Mouse (Mus musculus): ENCODE data around the gene Gpatch1.
A peak's percentile ranks its signal among the peaks of the same experiment; 100 is the strongest.
"Not testable (repeated sequence)": the region's sequence is repeated elsewhere in the genome, so short reads cannot be mapped to it uniquely, and the experiment has no call there.

Gene Gpatch1

DNA sequence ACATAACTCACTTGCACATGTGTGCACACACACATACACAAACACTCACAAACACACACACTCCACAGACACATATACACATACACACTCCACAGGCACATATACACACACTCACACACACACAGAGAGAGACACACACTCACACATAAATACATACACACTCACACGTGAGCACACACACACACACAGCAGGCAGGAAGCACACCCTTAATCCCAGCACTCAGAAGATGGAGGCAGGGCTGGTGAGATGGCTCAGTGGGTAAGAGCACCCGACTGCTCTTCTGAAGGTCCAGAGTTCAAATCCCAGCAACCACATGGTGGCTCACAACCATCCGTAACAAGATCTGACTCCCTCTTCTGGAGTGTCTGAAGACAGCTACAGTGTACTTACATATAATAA lies 80.3 kb downstream of the Gpatch1 start:
- not testable (repeated sequence) for DNase-seq (ENCODE audit: low read depth in 2 of 2, low spot score in 2 of 2)

DNA sequence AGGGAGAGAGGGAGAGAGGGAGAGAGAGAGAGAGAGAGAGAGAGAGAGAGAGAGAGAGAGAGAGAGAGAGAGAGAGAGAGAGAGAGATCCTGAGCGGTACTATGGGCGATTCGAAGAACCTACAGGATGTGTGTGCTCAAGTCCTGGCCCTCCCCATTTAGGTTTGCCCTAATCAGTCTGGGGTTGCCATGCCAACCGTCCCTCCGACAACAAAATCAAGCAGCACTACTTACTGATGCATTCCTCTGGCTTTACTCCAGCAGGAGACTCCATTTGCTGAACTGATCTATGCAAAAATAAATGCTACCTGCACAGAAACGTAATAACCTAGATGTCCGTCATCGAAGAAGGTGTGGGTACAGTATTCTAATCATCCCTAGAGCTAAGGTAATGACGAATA lies 82.9 kb downstream of the Gpatch1 start:
- DNase-seq (ENCODE audit: low read depth in 2 of 2, low spot score in 2 of 2): peak; percentile 40 to 44

DNA sequence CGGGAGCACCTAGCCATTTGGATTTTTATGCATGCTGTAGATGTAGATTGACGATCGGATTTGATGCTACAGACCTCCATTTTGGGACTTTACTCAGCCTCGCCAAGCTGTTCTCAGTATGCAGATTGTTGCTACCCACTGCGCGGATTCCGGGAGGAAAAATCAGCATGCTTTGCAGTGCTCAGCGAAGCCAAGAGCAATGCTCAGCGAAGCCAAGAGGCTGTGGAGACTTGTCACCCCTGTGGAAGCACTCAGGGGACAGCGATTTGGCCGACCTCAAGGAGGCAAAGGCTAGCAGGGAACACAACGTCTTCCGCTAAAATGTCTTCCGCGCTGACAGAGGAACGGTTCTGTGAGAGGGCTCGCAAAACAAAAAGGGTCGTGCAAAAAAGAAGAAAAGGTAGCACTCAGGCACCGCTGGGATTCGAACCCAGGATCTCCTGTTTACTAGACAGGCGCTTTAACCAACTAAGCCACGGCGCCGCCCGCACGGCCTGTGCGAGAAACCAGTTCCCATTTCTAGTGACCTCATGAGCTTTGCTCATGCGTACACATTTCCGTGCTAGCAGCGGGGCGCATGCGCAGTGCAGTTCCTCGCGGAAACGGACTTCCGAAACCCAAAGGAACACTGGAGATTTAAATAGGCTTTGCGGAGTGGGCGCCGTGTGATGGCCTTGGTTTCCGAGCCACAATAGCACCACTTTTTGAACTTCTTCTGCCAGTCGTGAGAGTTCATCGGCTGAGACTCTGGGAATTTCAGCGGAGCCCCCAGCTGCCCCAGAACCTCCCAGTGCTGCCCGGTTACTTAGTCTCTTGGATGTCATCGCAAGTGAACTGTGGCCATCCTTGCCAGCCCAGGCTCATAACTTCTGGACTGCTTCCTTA lies 83.6 kb downstream of the Gpatch1 start:
- DNase-seq (ENCODE audit: low read depth in 2 of 2, low spot score in 2 of 2): peak; percentile 99

DNA sequence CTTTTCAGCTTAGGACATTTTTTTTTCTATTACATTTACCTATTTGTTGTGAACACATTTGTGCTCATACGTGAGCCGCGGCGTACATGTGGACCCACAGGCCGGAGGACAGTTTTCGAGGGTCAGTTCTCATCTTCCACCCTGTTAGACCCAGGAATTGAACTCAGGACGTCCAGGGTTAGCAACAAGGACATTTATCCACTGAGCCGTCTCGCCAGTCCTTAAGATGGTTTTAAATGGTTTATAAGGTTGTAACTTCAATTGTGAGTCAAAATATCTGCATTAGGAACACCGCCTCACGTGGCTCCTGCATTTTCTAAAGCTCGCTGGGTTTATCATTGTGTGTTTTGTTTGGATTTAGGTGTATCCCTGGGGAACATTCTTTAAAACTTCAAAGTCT lies 84.4 kb downstream of the Gpatch1 start:
- DNase-seq (ENCODE audit: low read depth in 2 of 2, low spot score in 2 of 2): no peak

DNA sequence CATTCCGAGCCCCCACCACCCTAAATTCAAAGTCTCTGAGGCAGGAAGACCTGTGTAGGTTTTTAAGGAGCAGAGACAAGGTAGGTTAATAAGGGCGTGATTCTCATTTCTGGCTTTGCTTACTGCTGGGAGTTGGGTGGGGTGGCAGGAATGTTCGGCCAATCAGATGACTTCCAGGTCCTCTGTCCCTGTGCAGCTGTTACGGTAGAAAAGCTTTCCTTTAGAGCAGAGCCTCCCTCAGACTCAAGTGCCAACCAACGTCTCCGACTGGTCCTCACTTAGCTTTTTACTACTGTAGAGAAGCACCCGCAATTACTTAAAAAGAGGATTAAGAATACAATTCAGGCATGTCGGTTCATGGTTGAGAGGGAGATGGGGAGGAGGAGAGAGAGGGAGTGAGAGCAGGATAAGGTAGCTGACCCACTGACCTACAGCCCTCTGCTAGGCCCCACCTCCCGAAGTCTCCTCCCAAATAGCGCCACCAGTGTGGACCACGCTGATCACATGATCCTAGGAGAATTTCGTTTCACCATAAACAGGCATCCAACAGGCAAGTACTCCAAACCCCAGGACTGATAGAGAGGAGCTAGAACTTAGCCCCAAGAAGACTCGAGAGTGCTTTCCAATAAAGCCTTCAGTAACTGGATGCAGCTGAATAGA lies 85.3 kb downstream of the Gpatch1 start:
- DNase-seq (ENCODE audit: low read depth in 2 of 2, low spot score in 2 of 2): no peak

DNA sequence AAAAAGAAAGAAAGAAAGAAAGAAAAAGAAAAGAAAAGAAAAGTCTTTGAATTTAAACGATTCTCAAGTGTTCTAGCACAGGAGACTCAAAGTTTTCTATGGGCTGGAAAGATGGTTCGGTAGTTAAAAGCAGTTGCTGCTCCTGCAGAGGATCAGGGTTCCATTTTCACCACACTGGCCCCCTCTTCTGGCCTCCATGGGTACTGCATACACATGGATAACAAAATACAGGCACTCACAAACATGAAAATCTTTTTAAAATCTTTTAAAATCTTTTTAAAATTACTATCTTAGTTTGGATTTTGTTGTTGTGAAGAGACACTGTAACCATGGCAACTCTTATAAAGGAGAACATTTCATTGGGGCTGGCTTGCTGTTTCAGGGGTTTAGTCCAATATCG lies 87.9 kb downstream of the Gpatch1 start:
- no peak for DNase-seq (ENCODE audit: low read depth in 2 of 2, low spot score in 2 of 2)

Data from CD8-positive naive resting alpha-beta T cell, adult 2 months (primary cell).